Mouse (Mus musculus): ENCODE measurements around the gene Pcp4.
A peak's percentile ranks its signal among the peaks of the same experiment; 100 is the strongest.
"Not testable (repeated sequence)": the region's sequence is repeated elsewhere in the genome, so short reads cannot be mapped to it uniquely, and the experiment has no call there.

The Pcp4 gene

GRCm38 (mm10) chr16:96467445-96467844 lies at the start of gene Pcp4:
Pcp4 (plus strand) TSS chr16:96467606.
- DNase-seq (ENCODE audit: low spot score) = peak; percentile 68

GRCm38 (mm10) chr16:96425044-96425443 lies 42.4 kb upstream of the Pcp4 start:
- DNase-seq (ENCODE audit: low spot score) = no peak

- no peak for DNase-seq (ENCODE audit: low spot score)
Observed at GRCm38 (mm10) chr16:96426671-96427070, 40.7 kb upstream of the Pcp4 start.

- no peak for DNase-seq (ENCODE audit: low spot score)
Observed at GRCm38 (mm10) chr16:96429046-96429445, 38.4 kb upstream of the Pcp4 start.

- no peak for DNase-seq (ENCODE audit: low spot score)
Observed at GRCm38 (mm10) chr16:96433266-96433665, 34.1 kb upstream of the Pcp4 start.

GRCm38 (mm10) chr16:96434024-96434785 lies 33.2 kb upstream of the Pcp4 start:
- no peak for DNase-seq (ENCODE audit: low spot score)

GRCm38 (mm10) chr16:96438946-96439345 lies 28.5 kb upstream of the Pcp4 start:
- no peak for DNase-seq (ENCODE audit: low spot score)

- no peak for DNase-seq (ENCODE audit: low spot score)
Observed at GRCm38 (mm10) chr16:96439682-96440081, 27.7 kb upstream of the Pcp4 start.

- no peak for DNase-seq (ENCODE audit: low spot score)
Observed at GRCm38 (mm10) chr16:96440871-96441270, 26.5 kb upstream of the Pcp4 start.

GRCm38 (mm10) chr16:96441826-96442225 lies 25.6 kb upstream of the Pcp4 start:
- DNase-seq (ENCODE audit: low spot score) = no peak

- no peak for DNase-seq (ENCODE audit: low spot score)
Observed at GRCm38 (mm10) chr16:96443468-96443867, 23.9 kb upstream of the Pcp4 start, which contains the start of gene Itgb2l. Itgb2l (minus strand) TSS chr16:96443619.

- not testable (repeated sequence) for DNase-seq (ENCODE audit: low spot score)
Observed at GRCm38 (mm10) chr16:96450871-96451270, 16.5 kb upstream of the Pcp4 start.

GRCm38 (mm10) chr16:96454086-96454485 lies 13.3 kb upstream of the Pcp4 start:
- DNase-seq (ENCODE audit: low spot score) = no peak

- DNase-seq (ENCODE audit: low spot score) = no peak
Observed at GRCm38 (mm10) chr16:96457612-96458011, 9.8 kb upstream of the Pcp4 start.

- DNase-seq (ENCODE audit: low spot score) = no peak
Observed at GRCm38 (mm10) chr16:96459356-96459755, 8.1 kb upstream of the Pcp4 start.

- no peak for DNase-seq (ENCODE audit: low spot score)
Observed at GRCm38 (mm10) chr16:96460788-96461187, 6.6 kb upstream of the Pcp4 start.

- no peak for DNase-seq (ENCODE audit: low spot score)
Observed at GRCm38 (mm10) chr16:96468011-96468410, 605 bp downstream of the Pcp4 start.

GRCm38 (mm10) chr16:96468698-96469097 lies 1.3 kb downstream of the Pcp4 start:
- DNase-seq (ENCODE audit: low spot score) = peak; percentile 5

GRCm38 (mm10) chr16:96469640-96470039 lies 2.2 kb downstream of the Pcp4 start:
- peak; percentile 2 for DNase-seq (ENCODE audit: low spot score)

GRCm38 (mm10) chr16:96472361-96472760 lies 5.0 kb downstream of the Pcp4 start:
- DNase-seq (ENCODE audit: low spot score) = no peak

- DNase-seq (ENCODE audit: low spot score) = no peak
Observed at GRCm38 (mm10) chr16:96472816-96473215, 5.4 kb downstream of the Pcp4 start.

GRCm38 (mm10) chr16:96474185-96474584 lies 6.8 kb downstream of the Pcp4 start:
- no peak for DNase-seq (ENCODE audit: low spot score)

GRCm38 (mm10) chr16:96481791-96482190 lies 14.4 kb downstream of the Pcp4 start:
- no peak for DNase-seq (ENCODE audit: low spot score)
